Mouse (Mus musculus): Measurements from ENCODE around the gene BC024978. TPM values are rescaled to one million over a fixed set of nuclear protein-coding genes. Genes with fewer than 3 reads are reported as not detected.
A peak's percentile ranks its signal among the peaks of the same experiment; 100 is the strongest.
"Not testable (repeated sequence)": the region's sequence is repeated elsewhere in the genome, so short reads cannot be mapped to it uniquely, and the experiment has no call there.

Gene BC024978
- polyA plus RNA-seq, 1 experiment = 8.2 TPM

- no peak overlapping the region for H3K27ac ChIP-seq (replicated peaks; ENCODE audit: low read depth, low read length)
Observed at GRCm38 (mm10) chr7:27227276-27227675, 31.7 kb downstream of the BC024978 start.

DNA sequence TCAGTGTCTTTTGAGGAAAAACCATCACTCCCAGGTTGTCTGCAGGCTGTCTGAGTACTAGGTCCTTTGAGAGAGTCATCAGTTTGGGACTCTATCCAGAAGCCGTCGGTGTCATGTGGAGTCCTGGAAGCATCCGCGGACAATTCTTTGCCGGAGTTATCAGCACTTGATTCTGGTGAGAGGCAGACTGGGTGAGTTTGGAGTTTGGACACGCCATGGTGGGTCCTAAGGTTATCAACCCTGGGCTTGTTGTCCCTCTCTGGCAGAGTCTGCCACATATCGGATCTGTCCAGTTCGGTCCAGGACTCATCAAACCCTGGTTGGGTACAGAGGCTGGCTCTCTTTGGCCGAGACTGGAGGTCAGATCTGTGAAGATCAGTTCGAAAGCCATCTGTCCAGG is 32.1 kb downstream of the BC024978 start:
- peaks cover 30% of the 10 kb centered on the region for H3K4me1 ChIP-seq (ENCODE audit: control insufficient read depth, insufficient read depth, insufficient read length, low read length)
- peak overlapping the region; percentile 62 for H3K27ac ChIP-seq (replicated peaks; ENCODE audit: low read depth, low read length)
- peak overlapping the region; percentile 74 for H3K4me3 ChIP-seq (ENCODE audit: insufficient read depth, low read depth, low read length)

More at GRCm38 (mm10) chr7:27227276-27227675, 31.7 kb downstream of the BC024978 start:
- H3K4me1 ChIP-seq (ENCODE audit: control insufficient read depth, insufficient read depth, insufficient read length, low read length) = peaks cover 30% of the 10 kb centered on the region
- peak overlapping the region; percentile 74 for H3K4me3 ChIP-seq (ENCODE audit: insufficient read depth, low read depth, low read length)

GRCm38 (mm10) chr7:27228281-27228821 is 32.8 kb downstream of the BC024978 start, which contains the start of gene Itpkc:
TSS of gene Itpkc (minus strand) at chr7:27228661.
- Histone ChIP-seq H3K4me3 (ENCODE audit: insufficient read depth, low read depth, low read length) (peak within 1 kb of the TSS; percentile 77), H3K4me1 (ENCODE audit: control insufficient read depth, insufficient read depth, insufficient read length, low read length) (peaks cover 30% of the 10 kb centered on the region), H3K27ac (replicated peaks; ENCODE audit: low read depth, low read length) (peak within 1 kb of the TSS; percentile 89)

DNA sequence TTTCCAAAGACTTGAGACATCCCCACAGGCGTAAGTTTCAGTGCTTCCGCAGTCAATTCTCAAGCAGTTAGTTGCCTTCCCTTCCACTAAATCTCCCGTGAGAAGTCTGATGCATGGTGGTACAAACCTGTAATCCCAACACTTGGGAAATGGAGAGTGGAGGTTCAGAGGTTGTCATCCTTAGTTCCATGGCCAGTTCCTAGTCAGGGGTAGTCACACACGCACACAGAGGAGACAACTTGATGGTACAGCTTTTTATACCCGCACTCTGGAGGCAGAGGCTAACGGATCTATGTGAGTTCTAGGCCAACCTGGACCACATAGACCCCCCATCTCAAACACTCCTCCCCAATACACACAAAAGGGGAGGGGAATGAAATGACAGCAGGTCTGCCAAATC is 33.3 kb downstream of the BC024978 start:
- H3K4me1 ChIP-seq (ENCODE audit: control insufficient read depth, insufficient read depth, insufficient read length, low read length) = peaks cover 33% of the 10 kb centered on the region
- H3K4me3 ChIP-seq (ENCODE audit: insufficient read depth, low read depth, low read length) = peak overlapping the region; percentile 77
- peak overlapping the region; percentile 89 for H3K27ac ChIP-seq (replicated peaks; ENCODE audit: low read depth, low read length)

- Histone ChIP-seq H3K4me3 (ENCODE audit: insufficient read depth, low read depth, low read length) (no peak overlapping the region), H3K4me1 (ENCODE audit: control insufficient read depth, insufficient read depth, insufficient read length, low read length) (peaks cover 21% of the 10 kb centered on the region), H3K27ac (replicated peaks; ENCODE audit: low read depth, low read length) (no peak overlapping the region)
Observed at GRCm38 (mm10) chr7:27230781-27231180, 35.2 kb downstream of the BC024978 start.

DNA sequence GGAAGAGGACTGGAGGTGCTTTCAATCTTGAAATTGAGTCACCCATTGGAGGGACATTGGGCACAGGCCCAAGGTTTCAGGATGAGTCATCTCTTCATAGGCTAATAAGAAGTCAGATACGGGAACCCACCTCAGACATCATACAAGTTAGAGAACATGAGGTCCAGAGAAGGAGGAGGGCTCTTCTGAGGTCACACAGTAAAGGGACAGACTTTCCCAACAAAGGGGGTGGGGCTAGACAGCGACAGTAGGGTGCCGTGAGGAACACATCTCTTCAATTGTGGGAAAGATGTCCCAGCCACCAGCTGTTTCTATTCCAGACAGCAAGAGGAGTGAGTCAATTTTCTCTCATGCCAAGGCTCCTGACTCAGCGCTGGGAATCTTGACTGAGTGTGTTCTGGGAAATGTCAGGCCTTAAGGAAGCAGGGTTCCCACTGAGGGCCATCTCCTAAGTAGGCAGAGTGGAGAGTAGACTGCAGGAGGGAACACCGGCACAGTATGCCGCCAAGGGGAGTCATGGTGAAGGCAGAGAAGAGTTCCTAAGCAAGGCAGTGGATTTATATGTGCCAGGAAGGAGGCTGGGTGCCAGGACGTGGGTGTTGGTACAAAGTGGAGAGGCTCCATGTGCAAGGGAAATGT is 36.2 kb downstream of the BC024978 start:
- Histone ChIP-seq H3K4me1 (ENCODE audit: control insufficient read depth, insufficient read depth, insufficient read length, low read length) (peaks cover 13% of the 10 kb centered on the region), H3K27ac (replicated peaks; ENCODE audit: low read depth, low read length) (peak overlapping the region; percentile 60), H3K4me3 (ENCODE audit: insufficient read depth, low read depth, low read length) (no peak overlapping the region)

GRCm38 (mm10) chr7:27232781-27233281 is 37.2 kb downstream of the BC024978 start, which contains the start of gene Coq8b:
TSS of gene Coq8b (plus strand) at chr7:27233023.
- Histone ChIP-seq H3K4me1 (ENCODE audit: control insufficient read depth, insufficient read depth, insufficient read length, low read length) (peaks cover 4% of the 10 kb centered on the region; the same call in 1 of the 2 replicates), H3K27ac (replicated peaks; ENCODE audit: low read depth, low read length) (peak within 1 kb of the TSS; percentile 60), H3K4me3 (ENCODE audit: insufficient read depth, low read depth, low read length) (peak within 1 kb of the TSS; percentile 74)

DNA sequence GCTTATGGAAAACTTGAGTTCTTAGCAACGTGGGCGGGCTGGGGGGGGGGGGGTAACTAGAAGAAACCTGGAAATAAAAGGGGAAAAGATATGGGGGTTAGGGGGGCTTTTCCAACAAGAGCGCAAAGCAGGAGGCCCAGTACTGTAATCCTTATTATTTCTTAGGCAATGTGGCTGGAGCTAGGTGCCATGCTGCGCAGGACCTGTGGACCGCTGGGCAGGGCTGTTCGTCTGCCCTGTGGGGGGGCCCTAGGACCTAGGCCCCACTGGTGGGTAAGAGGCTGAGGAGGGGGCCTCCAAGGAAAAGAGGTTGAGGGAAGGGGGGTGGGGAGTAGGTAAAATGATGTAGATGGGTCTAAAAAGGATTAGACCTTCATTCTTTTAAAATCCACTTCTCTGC is 37.7 kb downstream of the BC024978 start:
- Histone ChIP-seq H3K27ac (replicated peaks; ENCODE audit: low read depth, low read length) (no peak overlapping the region), H3K4me1 (ENCODE audit: control insufficient read depth, insufficient read depth, insufficient read length, low read length) (peaks cover 4% of the 10 kb centered on the region; the same call in 1 of the 2 replicates), H3K4me3 (ENCODE audit: insufficient read depth, low read depth, low read length) (peak overlapping the region; percentile 74)

DNA sequence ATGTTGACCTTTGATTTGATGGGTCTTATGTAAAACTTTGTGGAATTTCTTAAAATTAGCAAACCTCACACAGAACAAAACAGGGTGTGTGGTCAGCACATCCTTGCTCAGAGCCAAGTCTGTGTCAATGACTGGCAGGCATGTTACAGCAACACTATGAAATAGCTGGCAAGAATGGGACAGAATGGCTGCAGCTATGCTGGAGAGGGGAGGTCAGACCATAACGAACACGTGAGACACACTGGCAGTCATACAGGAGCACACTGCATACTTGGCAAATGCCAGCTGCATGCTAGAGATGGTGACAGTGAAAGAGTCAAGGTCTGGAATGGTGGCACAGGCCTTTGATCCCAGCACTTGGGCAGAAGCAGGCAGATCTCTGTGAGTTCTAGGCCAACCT is 40.1 kb downstream of the BC024978 start:
- peaks cover 4% of the 10 kb centered on the region; the same call in 1 of the 2 replicates for H3K4me1 ChIP-seq (ENCODE audit: control insufficient read depth, insufficient read depth, insufficient read length, low read length)
- no peak overlapping the region for H3K4me3 ChIP-seq (ENCODE audit: insufficient read depth, low read depth, low read length)
- peak overlapping the region; percentile 43 for H3K27ac ChIP-seq (replicated peaks; ENCODE audit: low read depth, low read length)

DNA sequence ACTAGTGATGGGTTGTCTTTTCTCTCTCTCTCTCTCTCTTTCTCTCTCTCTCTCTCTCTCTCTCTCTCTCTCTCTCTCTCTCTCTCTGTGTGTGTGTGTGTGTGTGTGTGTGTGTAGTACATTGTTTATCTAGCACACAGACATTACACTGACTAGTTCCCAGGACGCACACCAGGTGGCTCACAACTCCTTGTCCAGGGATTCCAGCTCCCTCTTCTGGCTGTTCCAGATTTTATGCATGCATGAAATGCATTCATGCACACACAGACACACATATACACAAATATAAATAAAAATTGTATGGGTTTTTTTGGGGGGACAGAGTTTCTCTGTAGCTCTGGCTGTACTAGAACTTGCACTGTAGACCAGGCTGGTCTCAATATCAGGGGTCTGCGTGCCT is 41.9 kb downstream of the BC024978 start:
- no peak overlapping the region for H3K4me3 ChIP-seq (ENCODE audit: insufficient read depth, low read depth, low read length)
- H3K27ac ChIP-seq (replicated peaks; ENCODE audit: low read depth, low read length) = no peak overlapping the region
- H3K4me1 ChIP-seq (ENCODE audit: control insufficient read depth, insufficient read depth, insufficient read length, low read length) = peaks cover 4% of the 10 kb centered on the region; the same call in 1 of the 2 replicates

GRCm38 (mm10) chr7:27238568-27238967 is 43.0 kb downstream of the BC024978 start:
- H3K4me3 ChIP-seq (ENCODE audit: insufficient read depth, low read depth, low read length) = no peak overlapping the region
- H3K4me1 ChIP-seq (ENCODE audit: control insufficient read depth, insufficient read depth, insufficient read length, low read length) = peaks cover 3% of the 10 kb centered on the region; the same call in 1 of the 2 replicates
- H3K27ac ChIP-seq (replicated peaks; ENCODE audit: low read depth, low read length) = no peak overlapping the region

DNA sequence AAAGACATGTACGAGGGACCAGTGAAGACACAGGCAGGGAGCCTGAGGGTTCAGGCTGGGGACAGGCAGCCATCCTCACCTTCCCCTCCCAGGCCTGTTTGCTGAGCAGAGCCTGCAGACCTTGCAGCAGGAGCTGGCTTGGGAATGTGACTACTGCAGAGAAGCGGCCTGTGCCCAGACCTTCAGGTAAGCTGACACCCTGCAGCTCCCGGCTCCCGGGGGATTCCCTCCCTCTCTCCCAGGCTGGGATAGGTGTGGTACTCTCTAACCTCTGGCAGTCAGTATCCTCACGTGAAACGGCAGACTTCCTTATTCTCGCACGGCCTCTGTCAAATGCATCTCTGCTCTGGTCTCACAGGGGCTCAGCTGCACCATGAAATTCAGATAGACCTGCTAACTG is 47.6 kb downstream of the BC024978 start:
- Histone ChIP-seq H3K27ac (replicated peaks; ENCODE audit: low read depth, low read length) (no peak overlapping the region), H3K4me3 (ENCODE audit: insufficient read depth, low read depth, low read length) (no peak overlapping the region), H3K4me1 (ENCODE audit: control insufficient read depth, insufficient read depth, insufficient read length, low read length) (no peaks in the 10 kb centered on the region)

GRCm38 (mm10) chr7:27244088-27244487 is 48.5 kb downstream of the BC024978 start:
- H3K4me3 ChIP-seq (ENCODE audit: insufficient read depth, low read depth, low read length); H3K27ac ChIP-seq (replicated peaks; ENCODE audit: low read depth, low read length); H3K4me1 ChIP-seq (ENCODE audit: control insufficient read depth, insufficient read depth, insufficient read length, low read length): not testable (repeated sequence)

DNA sequence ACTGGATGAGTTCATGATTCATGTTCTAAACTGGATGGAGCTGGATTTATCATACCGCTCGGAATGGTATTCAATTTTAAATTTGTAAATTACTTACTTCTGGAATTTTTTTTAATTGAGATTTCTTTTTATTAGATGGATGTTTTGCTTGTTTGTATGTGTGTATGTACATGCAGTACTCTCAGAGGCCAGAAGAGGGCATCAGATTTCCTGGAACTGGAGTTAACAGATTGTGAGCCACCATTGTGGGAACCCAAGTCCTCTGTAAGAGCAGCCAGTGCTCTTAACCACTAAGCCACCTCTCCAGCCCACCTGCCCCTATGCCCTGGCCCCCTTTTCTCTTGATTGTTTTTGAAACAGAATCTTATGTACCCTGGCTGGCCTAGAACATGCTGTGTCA is 53.6 kb downstream of the BC024978 start:
- Histone ChIP-seq H3K27ac (replicated peaks; ENCODE audit: low read depth, low read length) (no peak overlapping the region), H3K4me1 (ENCODE audit: control insufficient read depth, insufficient read depth, insufficient read length, low read length) (no peaks in the 10 kb centered on the region), H3K4me3 (ENCODE audit: insufficient read depth, low read depth, low read length) (no peak overlapping the region)

DNA sequence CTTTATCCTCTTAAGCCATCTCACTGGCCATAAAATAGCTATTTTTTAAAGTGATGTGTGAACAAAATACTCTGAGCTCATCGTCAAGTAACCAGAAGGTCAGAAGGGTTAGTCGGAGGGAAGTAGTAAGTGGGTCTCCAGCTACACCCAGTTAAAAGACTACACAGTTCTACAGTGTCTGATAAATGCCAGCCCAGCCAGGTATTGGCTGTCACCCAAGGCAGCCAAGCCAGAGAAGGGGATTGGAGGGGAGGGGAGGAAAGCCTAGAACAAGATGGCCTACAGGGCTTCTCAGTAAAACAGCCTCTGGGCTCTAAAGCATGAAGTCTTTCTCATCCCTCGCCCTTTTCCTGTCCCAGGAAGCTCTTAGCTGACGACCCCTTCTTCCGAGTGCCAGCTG is 54.3 kb downstream of the BC024978 start:
- Histone ChIP-seq H3K4me3 (ENCODE audit: insufficient read depth, low read depth, low read length) (no peak overlapping the region), H3K27ac (replicated peaks; ENCODE audit: low read depth, low read length) (no peak overlapping the region), H3K4me1 (ENCODE audit: control insufficient read depth, insufficient read depth, insufficient read length, low read length) (no peaks in the 10 kb centered on the region)

DNA sequence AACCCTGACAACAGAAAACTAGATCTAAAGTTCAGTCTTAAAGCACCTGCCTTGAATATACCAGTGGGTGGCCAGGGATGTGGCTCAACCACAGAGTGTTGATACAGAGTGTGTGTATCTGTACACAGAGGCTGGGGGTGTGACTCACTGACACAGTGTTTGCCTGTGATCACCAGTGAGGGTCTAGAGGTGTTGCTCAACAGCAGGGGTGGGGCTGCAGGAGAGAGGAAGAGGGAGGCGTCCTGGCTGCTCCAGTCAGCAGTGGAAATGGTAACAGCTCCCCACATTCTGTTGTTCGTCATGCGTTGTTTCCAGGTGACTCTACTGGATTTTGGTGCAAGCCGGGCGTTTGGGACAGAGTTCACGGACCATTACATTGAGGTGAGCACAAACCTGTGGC is 56.4 kb downstream of the BC024978 start:
- no peak overlapping the region for H3K4me3 ChIP-seq (ENCODE audit: insufficient read depth, low read depth, low read length)
- H3K27ac ChIP-seq (replicated peaks; ENCODE audit: low read depth, low read length) = no peak overlapping the region
- H3K4me1 ChIP-seq (ENCODE audit: control insufficient read depth, insufficient read depth, insufficient read length, low read length) = no peaks in the 10 kb centered on the region
